Mouse (Mus musculus) CH12.LX (cell line): ENCODE data around the gene Ccdc137.

Experiments
- CTCF ChIP-seq, 2 experiments: IDR thresholded peaks in 1 of 2; conservative IDR thresholded peaks in 1 of 2; 2 replicates each; pipeline ENCODE4 v1.5.1; 2011 to 2012; ENCODE audit warnings: low read depth in 2 of 2, low read length in 2 of 2, improper control_type of control experiment in 1 of 2, inconsistent platforms in 1 of 2, mild to moderate bottlenecking in 1 of 2, moderate library complexity in 1 of 2
- GABPA ChIP-seq: IDR thresholded peaks from 2 replicates; pipeline ENCODE4 v1.6.1; 2012; ENCODE audit warnings: low read depth, low read length, improper control_type of control experiment, inconsistent platforms; ENCODE audit not compliant: insufficient replicate concordance
- JUND ChIP-seq: conservative IDR thresholded peaks from 2 replicates; pipeline ENCODE4 v1.6.1; 2011; ENCODE audit warnings: low read depth, low read length, improper control_type of control experiment
- USF1 ChIP-seq: IDR thresholded peaks from 2 replicates; pipeline ENCODE4 v1.6.1; 2014; ENCODE audit warnings: low read depth, mild to moderate bottlenecking, inconsistent platforms, low read length, improper control_type of control experiment
- USF2 ChIP-seq: conservative IDR thresholded peaks from 2 replicates; pipeline ENCODE4 v1.6.1; 2011; ENCODE audit warnings: low read depth, low read length, improper control_type of control experiment
- ZMIZ1 ChIP-seq: IDR thresholded peaks from 2 replicates; pipeline ENCODE4 v1.6.1; 2012; ENCODE audit warnings: low read depth, mild to moderate bottlenecking, inconsistent platforms, low read length, improper control_type of control experiment
- ZNF384 ChIP-seq: IDR thresholded peaks from 2 replicates; pipeline ENCODE4 v1.6.1; 2012; ENCODE audit warnings: low read depth, low read length, improper control_type of control experiment, inconsistent platforms

GRCm38 (mm10) chr11:120463536-120463935 is 5.6 kb downstream of the Ccdc137 start:
- TF ChIP-seq ZNF384 (no peak), CTCF (conservative IDR thresholded peaks at IDR 0.05 in 1 of 2, IDR thresholded peaks at IDR 0.05 in 1 of 2; ENCODE audit: low read depth in 2 of 2, low read length in 2 of 2) (no peak), ZMIZ1 (no peak), JUND (no peak), USF1 (no peak), GABPA (no peak), USF2 (no peak)
